Mouse (Mus musculus) frontal cortex, adult 2 months (tissue): ENCODE measurements at regions not wholly inside any gene's neighbourhood (a gene's known extent, or its start where the extent isn't known, plus 50 kb on each side); places are given as distances from the start of the nearest gene placed in this dataset.

ENCODE experiments used
- DNase-seq, 2 experiments: peaks; one replicate each; pipeline ENCODE4 v3.0.0; 2022; ENCODE audit warnings: low spot score in 1 of 2; ENCODE audit errors: extremely low spot score in 1 of 2

GRCm38 (mm10) chr13:11490766-11491165 lies 616.0 kb downstream of the Ryr2 start:
- DNase-seq: no peak

GRCm38 (mm10) chr13:11483142-11483541 lies 623.6 kb downstream of the Ryr2 start:
- peak; percentile 24 to 53 for DNase-seq

GRCm38 (mm10) chr13:11482701-11483100 lies 624.0 kb downstream of the Ryr2 start:
- DNase-seq: no peak

- DNase-seq: no peak
Observed at GRCm38 (mm10) chr13:11460251-11460650, 646.5 kb downstream of the Ryr2 start.

- DNase-seq: no peak
Observed at GRCm38 (mm10) chr13:11455113-11455512, 651.6 kb downstream of the Ryr2 start.

- DNase-seq: no peak
Observed at GRCm38 (mm10) chr13:11452448-11452847, 654.3 kb downstream of the Ryr2 start.

GRCm38 (mm10) chr13:11432465-11433339 lies 674.0 kb downstream of the Ryr2 start:
- peak; percentile 5 to 65 for DNase-seq

- no peak for DNase-seq
Observed at GRCm38 (mm10) chr13:11426820-11427219, 679.9 kb downstream of the Ryr2 start.

- no peak for DNase-seq
Observed at GRCm38 (mm10) chr13:11392027-11392426, 714.7 kb downstream of the Ryr2 start.

GRCm38 (mm10) chr13:11375452-11375851 lies 731.3 kb downstream of the Ryr2 start:
- DNase-seq: no peak

- DNase-seq: no peak
Observed at GRCm38 (mm10) chr13:11369456-11369855, 737.3 kb downstream of the Ryr2 start.

- DNase-seq: no peak
Observed at GRCm38 (mm10) chr13:11362872-11363271, 743.9 kb downstream of the Ryr2 start.

GRCm38 (mm10) chr13:11348502-11348849 lies 758.3 kb downstream of the Ryr2 start:
- no peak for DNase-seq

GRCm38 (mm10) chr13:11347787-11348501 lies 758.8 kb downstream of the Ryr2 start:
- DNase-seq: peak in 1 of 2 experiments; percentile 14

GRCm38 (mm10) chr13:11344500-11344899 lies 762.2 kb downstream of the Ryr2 start:
- no peak for DNase-seq

GRCm38 (mm10) chr13:11338297-11338616 lies 768.5 kb downstream of the Ryr2 start:
- DNase-seq: peak; percentile 25 to 51

- no peak for DNase-seq
Observed at GRCm38 (mm10) chr13:11337610-11338296, 769.0 kb downstream of the Ryr2 start.

GRCm38 (mm10) chr13:11336958-11337357 lies 769.8 kb downstream of the Ryr2 start:
- DNase-seq: no peak

GRCm38 (mm10) chr13:11331991-11332390 lies 774.8 kb downstream of the Ryr2 start:
- no peak for DNase-seq

GRCm38 (mm10) chr13:11308716-11309115 lies 798.0 kb downstream of the Ryr2 start:
- no peak for DNase-seq

GRCm38 (mm10) chr13:11295493-11295892 lies 811.3 kb downstream of the Ryr2 start:
- no peak for DNase-seq
